Mouse (Mus musculus) layer of hippocampus, postnatal 25 days (tissue): Measurements from ENCODE around the gene Rai1. TPM values are rescaled to one million over a fixed set of nuclear protein-coding genes. Genes with fewer than 3 reads are reported as not detected.

Experiments
- DNase-seq, 2 experiments: peaks; one replicate each; pipeline ENCODE4 v3.0.0; 2022; ENCODE audit warnings: mixed read lengths in 2 of 2, low spot score in 1 of 2; ENCODE audit errors: extremely low spot score in 1 of 2
- total RNA-seq, 2 experiments: library from RNA; stranded (reverse); gene quantifications; 2 replicates each; pipeline ENCODE4 v1.2.3; 2021

Gene Rai1
- total RNA-seq, 2 experiments from 2014 or later: 60.2 to 76.4 TPM

GRCm38 (mm10) chr11:60120586-60121262 lies 15.9 kb downstream of the Rai1 start:
- DNase-seq: no peak

- DNase-seq: no peak
These were observed 17.8 kb downstream of the Rai1 start for GRCm38 (mm10) chr11:60122611-60123010.

- no peak for DNase-seq
These were observed 22.2 kb downstream of the Rai1 start for GRCm38 (mm10) chr11:60127048-60127447.

GRCm38 (mm10) chr11:60127863-60128512 lies 23.2 kb downstream of the Rai1 start:
- DNase-seq: no peak

GRCm38 (mm10) chr11:60130516-60130915 lies 25.7 kb downstream of the Rai1 start:
- DNase-seq: no peak

- no peak for DNase-seq
These were observed 27.2 kb downstream of the Rai1 start for GRCm38 (mm10) chr11:60132061-60132460.

- DNase-seq: no peak
These were observed 31.7 kb downstream of the Rai1 start for GRCm38 (mm10) chr11:60136491-60136890.

- DNase-seq: no peak
These were observed 32.4 kb downstream of the Rai1 start for GRCm38 (mm10) chr11:60137170-60137569.

- DNase-seq: peak; percentile 37 to 43
These were observed 34.4 kb downstream of the Rai1 start for GRCm38 (mm10) chr11:60139141-60139733.

GRCm38 (mm10) chr11:60139734-60140371 lies 35.0 kb downstream of the Rai1 start:
- peak; percentile 49 to 50 for DNase-seq

- no peak for DNase-seq
These were observed 35.9 kb downstream of the Rai1 start for GRCm38 (mm10) chr11:60140586-60141284.

GRCm38 (mm10) chr11:60141285-60141608 lies 36.4 kb downstream of the Rai1 start:
- DNase-seq: no peak

- DNase-seq: no peak
These were observed 38.3 kb downstream of the Rai1 start for GRCm38 (mm10) chr11:60143086-60143485.

GRCm38 (mm10) chr11:60146170-60146569 lies 41.4 kb downstream of the Rai1 start:
- no peak for DNase-seq

GRCm38 (mm10) chr11:60148591-60148990 lies 43.8 kb downstream of the Rai1 start:
- no peak for DNase-seq

GRCm38 (mm10) chr11:60149086-60149485 lies 44.3 kb downstream of the Rai1 start:
- DNase-seq: no peak

GRCm38 (mm10) chr11:60150677-60151076 lies 45.9 kb downstream of the Rai1 start:
- DNase-seq: no peak

- no peak for DNase-seq
These were observed 47.5 kb downstream of the Rai1 start for GRCm38 (mm10) chr11:60152339-60152738.

GRCm38 (mm10) chr11:60153936-60154335 lies 49.1 kb downstream of the Rai1 start:
- DNase-seq: no peak

GRCm38 (mm10) chr11:60155690-60156089 lies 50.9 kb downstream of the Rai1 start:
- no peak for DNase-seq

- no peak for DNase-seq
These were observed 53.5 kb downstream of the Rai1 start for GRCm38 (mm10) chr11:60158271-60158670.
